Mouse (Mus musculus) cerebellum, adult 9-11 months (tissue): Measurements from ENCODE around the gene Mlh3.

Experiments used
- DNase-seq: peaks from one replicate; pipeline ENCODE4 v3.0.0; 2022

Mlh3 gene

DNA sequence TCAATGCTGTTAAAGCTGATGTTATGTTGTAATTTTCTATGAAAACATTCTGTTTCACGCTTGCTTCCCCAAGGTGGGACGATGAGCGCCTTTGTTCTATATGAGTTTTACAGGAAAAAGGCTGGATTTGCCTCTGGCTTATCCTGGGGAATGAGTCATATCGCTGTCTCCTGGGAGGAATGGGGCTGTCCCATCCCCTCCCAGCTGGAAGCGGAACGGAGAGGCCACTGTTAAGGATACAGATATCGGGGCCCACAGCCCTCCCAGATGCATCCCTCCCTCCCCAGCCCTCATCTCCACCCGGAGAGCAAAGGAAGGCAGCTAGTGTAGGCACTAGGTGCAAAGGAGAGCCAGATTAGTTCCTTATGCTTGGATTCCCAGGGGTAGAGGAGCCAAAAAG is 84.6 kb downstream of the Mlh3 start:
- DNase-seq: no peak
